Mouse (Mus musculus) liver, embryonic 14.5 days (tissue): Measurements from ENCODE around the gene Gstt3.

ENCODE experiments used
- CTCF ChIP-seq: IDR thresholded peaks from 2 replicates; pipeline ENCODE4 v1.5.1; 2016; ENCODE audit warnings: antibody characterized with exemption, low read depth, control low read depth
- EP300 ChIP-seq: IDR thresholded peaks from 2 replicates; pipeline ENCODE4 v1.6.1; 2016; ENCODE audit warnings: antibody characterized with exemption, low read depth

- TF ChIP-seq CTCF, result peak; percentile 28; the same call in 1 of the 2 replicates
- no peak for TF ChIP-seq EP300
These were observed 9.6 kb upstream of the Gstt3 start for GRCm38 (mm10) chr10:75790773-75791172.
